Mouse (Mus musculus) cerebellum, adult 2 months (tissue): ENCODE measurements around the gene Nrxn2.

Experiments
- CTCF ChIP-seq: fragments of 200-500 bp; IDR thresholded peaks from 2 replicates; pipeline ENCODE4 v1.5.1; 2011; ENCODE audit warnings: low read depth, mild to moderate bottlenecking, control low read depth, low read length, moderate library complexity, borderline replicate concordance; ENCODE audit not compliant: insufficient read depth
- POLR2A ChIP-seq: fragments of 200-500 bp; IDR thresholded peaks from 2 replicates; pipeline ENCODE4 v1.6.1; 2011; ENCODE audit warnings: low read length, control low read depth, borderline replicate concordance; ENCODE audit not compliant: insufficient read depth

DNA sequence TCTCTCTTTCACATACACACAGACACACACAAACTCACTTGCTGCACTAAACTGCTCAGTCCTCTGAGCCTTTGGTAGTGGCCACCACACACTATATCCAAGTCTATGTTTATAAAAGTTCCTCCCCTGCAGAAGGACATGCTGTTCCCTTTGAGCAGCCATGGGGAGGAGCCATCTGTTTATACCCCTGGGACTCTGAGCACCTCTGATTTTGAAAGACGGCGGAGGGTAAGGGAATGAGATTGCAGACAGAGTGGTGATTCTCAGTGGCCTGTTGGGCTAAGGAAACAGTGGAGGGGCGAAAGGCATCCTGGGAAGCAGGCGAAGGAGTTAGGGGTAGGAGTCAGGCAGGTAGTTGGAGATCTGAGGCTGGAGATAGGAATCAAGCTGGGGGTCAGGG lies 121.1 kb downstream of the Nrxn2 start:
- TF ChIP-seq CTCF (no peak), POLR2A (no peak)
